In genomic region chr11:114531241-114531765, GRCm38 (mm10) we compare ENCODE assay signal across 23 mouse cellular contexts.
A peak's percentile ranks its signal among the peaks of the same experiment; 100 is the strongest.
DNase-seq lines count a peak whose midpoint lies in the region; ATAC-seq and TF ChIP-seq lines count a peak whose summit lies in the region.
"Had no signal": no experiment of that assay in that cellular context is flagged by ENCODE, and none has a peak within 500 bp of the region (broad histone marks: within the 10 kb centered on the region; RNA-seq: fewer than 3 reads in every experiment).

No protein-coding gene starts in this region.

- WGBS in liver, embryonic 14.5 days (ENCODE audit: insufficient replicate concordance) = 6% methylated on average over 4 of the region's 4 CpGs
- 38% methylated on average over 4 of the region's 4 CpGs for WGBS in liver, postnatal 0 days (ENCODE audit: insufficient replicate concordance)

- TF ChIP-seq CTCF in liver, embryonic 14.5 days (IDR thresholded peaks at IDR 0.05; ENCODE audit: low read depth) = no peak
- TF ChIP-seq CTCF in liver, postnatal 0 days (IDR thresholded peaks at IDR 0.05; ENCODE audit: low read depth) = no peak
- TF ChIP-seq CTCF in gastrocnemius, adult 2 months (IDR thresholded peaks at IDR 0.05) = no peak

- DNase-seq in liver, embryonic 14.5 days (ENCODE audit: low read depth in 3 of 3, low spot score in 3 of 3) = no peak
- DNase-seq in liver, postnatal 0 days = no peak
- DNase-seq in R1 (ENCODE audit: low read depth, low spot score) (peak; percentile 68), ZHBTc4 (ENCODE audit: low read depth, low spot score) (peak; percentile 93)
- no peak for DNase-seq in layer of hippocampus, postnatal 36 days
- no peak for DNase-seq in gastrocnemius, adult 2 months
- DNase-seq: adrenal gland, adult 8-10 months; adrenal gland, postnatal 25 days; cerebellum, adult 11-12 months; cerebellum, adult 8-10 months; cerebellum, postnatal 10 days; cerebellum, postnatal 36 days; gastrocnemius, postnatal 14 days; heart, adult 11 months had no signal

- H3K27me3 ChIP-seq in liver, embryonic 14.5 days (ENCODE audit: control insufficient read depth, insufficient read depth, low read length) = no peaks in the 10 kb centered on the region
- no peaks in the 10 kb centered on the region for H3K27me3 ChIP-seq in liver, postnatal 0 days (ENCODE audit: insufficient read depth, low read length)
- H3K27me3 ChIP-seq: forebrain, embryonic 13.5 days; hindbrain, embryonic 12.5 days; hindbrain, embryonic 15.5 days had no signal

- ATAC-seq in liver, embryonic 14.5 days (ENCODE audit: insufficient read depth) = peak; percentile 28; the same call in 1 of the 2 replicates
- no peak for ATAC-seq in liver, postnatal 0 days
- peak; percentile 90 for ATAC-seq in megakaryocyte-erythroid progenitor cell, adult 5-6 weeks (replicated peaks; ENCODE audit: low FRiP score, low TSS enrichment, poor library complexity, severe bottlenecking)
- ATAC-seq: activated CD4-positive, CD25-positive, alpha-beta regulatory T cell, adult 4 months; CD4-positive, CD25-positive, alpha-beta regulatory T cell, adult 4 months; forebrain, embryonic 13.5 days; forebrain, embryonic 16.5 days had no signal

- H3K36me3 ChIP-seq in liver, embryonic 14.5 days (replicated peaks; ENCODE audit: control insufficient read depth, insufficient read depth, low read depth) = no peaks in the 10 kb centered on the region
- no peaks in the 10 kb centered on the region for H3K36me3 ChIP-seq in liver, postnatal 0 days (replicated peaks; ENCODE audit: insufficient read depth, low read length)
- H3K36me3 ChIP-seq: forebrain, embryonic 10.5 days; hindbrain, embryonic 12.5 days; hindbrain, embryonic 15.5 days had no signal

- TF ChIP-seq EP300 in liver, embryonic 14.5 days (IDR thresholded peaks at IDR 0.05; ENCODE audit: low read depth) = peak; percentile 10; the same call in 1 of the 2 replicates
- no peak for TF ChIP-seq EP300 in liver, postnatal 0 days (IDR thresholded peaks at IDR 0.05; ENCODE audit: low read depth)

- intact Hi-C loops in gastrocnemius, adult 2 months (cut with DNase I) = no loop called here

- H3K27ac ChIP-seq in liver, embryonic 14.5 days = no peak overlapping the region
- no peak overlapping the region for H3K27ac ChIP-seq in liver, postnatal 0 days (ENCODE audit: low read depth)
- no peak overlapping the region for H3K27ac ChIP-seq in gastrocnemius, adult 2 months
- H3K27ac ChIP-seq: forebrain, embryonic 10.5 days; forebrain, embryonic 13.5 days; hindbrain, embryonic 12.5 days; hindbrain, embryonic 15.5 days had no signal

- H3K4me3 ChIP-seq in liver, embryonic 14.5 days (ENCODE audit: insufficient read depth in 1 of 2, low read depth in 2 of 2, low read length in 2 of 2) = no peak overlapping the region
- no peak overlapping the region for H3K4me3 ChIP-seq in liver, postnatal 0 days (ENCODE audit: low read depth, low read length)
- H3K4me3 ChIP-seq in gastrocnemius, adult 2 months = no peak overlapping the region
- H3K4me3 ChIP-seq: forebrain, embryonic 10.5 days; forebrain, embryonic 13.5 days; hindbrain, embryonic 12.5 days; hindbrain, embryonic 15.5 days had no signal

- no peaks in the 10 kb centered on the region for H3K9me3 ChIP-seq in liver, embryonic 14.5 days (ENCODE audit: control insufficient read depth, low read length)
- H3K9me3 ChIP-seq in liver, postnatal 0 days (ENCODE audit: low read length) = no peaks in the 10 kb centered on the region
- H3K9me3 ChIP-seq: forebrain, embryonic 10.5 days; forebrain, embryonic 13.5 days; hindbrain, embryonic 12.5 days; hindbrain, embryonic 15.5 days had no signal

- no peak overlapping the region for H3K9ac ChIP-seq in liver, embryonic 14.5 days (replicated peaks)
- no peak overlapping the region for H3K9ac ChIP-seq in liver, postnatal 0 days (replicated peaks)
- H3K9ac ChIP-seq: forebrain, embryonic 13.5 days; hindbrain, embryonic 12.5 days; hindbrain, embryonic 15.5 days had no signal

- H3K4me1 ChIP-seq in liver, embryonic 14.5 days (replicated peaks; ENCODE audit: control insufficient read depth in 2 of 2, insufficient read depth in 2 of 2, low read length in 1 of 2) = no peaks in the 10 kb centered on the region
- no peaks in the 10 kb centered on the region for H3K4me1 ChIP-seq in liver, postnatal 0 days (ENCODE audit: insufficient read depth)

- no peak overlapping the region for H3K4me2 ChIP-seq in liver, embryonic 14.5 days (ENCODE audit: low read depth)
- no peak overlapping the region for H3K4me2 ChIP-seq in liver, postnatal 0 days (ENCODE audit: low read depth, low read length)
- H3K4me2 ChIP-seq: forebrain, embryonic 13.5 days; heart, embryonic 11.5 days; hindbrain, embryonic 12.5 days; hindbrain, embryonic 15.5 days had no signal

Comparison
In these comparisons a context has a peak if more than half of its experiments do, and no peak if none do; other contexts are left out.
1. DNase-seq: peak in R1 (single experiment) and ZHBTc4 (single experiment); none in liver, embryonic 14.5 days (0 of 3), liver, postnatal 0 days (single experiment), layer of hippocampus, postnatal 36 days (0 of 2) and gastrocnemius, adult 2 months (single experiment).